Mouse (Mus musculus) lung, adult 2 months (tissue): ENCODE data around the gene 4930535I16Rik.

ENCODE experiments used
- CTCF ChIP-seq: fragments of 200-500 bp; IDR thresholded peaks from 2 replicates; pipeline ENCODE4 v1.5.1; 2011; ENCODE audit warnings: mild to moderate bottlenecking, low read length, control low read depth; ENCODE audit not compliant: insufficient read depth
- POLR2A ChIP-seq: fragments of 200-500 bp; IDR thresholded peaks from 2 replicates; pipeline ENCODE4 v1.6.1; 2011; ENCODE audit warnings: low read depth, mild to moderate bottlenecking, control low read depth, low read length, borderline replicate concordance; ENCODE audit errors: extremely low read depth

GRCm38 (mm10) chr4:123952059-123952458 is 34.2 kb upstream of the 4930535I16Rik start:
- TF ChIP-seq POLR2A (no peak), CTCF (no peak)
